Mouse (Mus musculus) brain, adult 2 months (tissue): ENCODE measurements at regions not wholly inside any gene's neighbourhood (a gene's known extent, or its start where the extent isn't known, plus 50 kb on each side); places are given as distances from the start of the nearest gene placed in this dataset.
"Not testable (repeated sequence)": the region's sequence is repeated elsewhere in the genome, so short reads cannot be mapped to it uniquely, and the experiment has no call there.

Source experiments
- DNase-seq: peaks from one replicate; pipeline ENCODE4 v3.0.0; 2011; ENCODE audit warnings: low read depth, low spot score

DNA sequence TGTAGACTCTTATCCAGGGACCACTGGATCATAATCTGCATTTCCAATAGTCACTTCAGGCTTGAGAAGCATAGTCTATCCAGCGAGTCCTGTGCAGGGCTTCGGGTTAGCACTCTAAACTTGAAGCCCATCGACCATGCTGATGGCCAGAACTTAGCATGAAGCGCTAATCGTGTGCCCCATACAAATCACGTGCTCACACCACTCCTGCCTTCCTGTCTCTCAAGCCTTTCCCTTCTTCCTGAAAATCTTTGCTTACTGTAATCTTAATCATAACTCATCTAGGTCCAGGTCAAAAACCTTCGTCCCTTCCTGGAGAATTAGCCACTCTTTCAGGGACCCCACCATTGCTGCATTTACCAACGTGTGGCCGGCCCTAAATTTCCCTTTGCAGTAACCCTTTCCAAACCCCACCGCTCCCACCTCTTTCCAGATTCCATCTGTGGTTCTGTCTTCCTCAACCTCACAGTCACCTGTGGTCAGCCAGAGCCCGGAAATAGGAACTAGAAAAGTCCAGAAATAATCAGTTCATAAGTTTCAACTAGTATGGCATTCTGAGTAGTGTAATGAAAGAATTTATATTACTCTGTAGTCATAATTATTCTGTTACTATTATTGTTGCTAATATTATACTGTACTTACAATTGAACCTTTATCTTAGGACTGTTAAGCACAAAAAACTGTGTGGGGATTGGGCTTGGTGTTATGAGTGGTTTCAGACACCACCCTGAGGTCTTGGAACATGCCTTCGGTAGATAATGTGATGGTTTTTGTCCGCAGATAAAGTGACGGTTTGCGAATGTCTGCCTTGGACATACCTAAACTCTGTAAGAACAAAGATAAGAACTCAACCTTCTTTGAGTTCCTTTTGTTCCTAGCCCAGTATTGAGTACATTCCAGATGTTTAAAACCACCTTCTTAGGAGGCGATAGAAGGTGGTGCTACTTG is 57.3 kb upstream of the Slc1a3 start:
- DNase-seq = no peak

- DNase-seq = not testable (repeated sequence)
Observed at GRCm38 (mm10) chr15:8766208-8766607, 55.6 kb upstream of the Slc1a3 start.

DNA sequence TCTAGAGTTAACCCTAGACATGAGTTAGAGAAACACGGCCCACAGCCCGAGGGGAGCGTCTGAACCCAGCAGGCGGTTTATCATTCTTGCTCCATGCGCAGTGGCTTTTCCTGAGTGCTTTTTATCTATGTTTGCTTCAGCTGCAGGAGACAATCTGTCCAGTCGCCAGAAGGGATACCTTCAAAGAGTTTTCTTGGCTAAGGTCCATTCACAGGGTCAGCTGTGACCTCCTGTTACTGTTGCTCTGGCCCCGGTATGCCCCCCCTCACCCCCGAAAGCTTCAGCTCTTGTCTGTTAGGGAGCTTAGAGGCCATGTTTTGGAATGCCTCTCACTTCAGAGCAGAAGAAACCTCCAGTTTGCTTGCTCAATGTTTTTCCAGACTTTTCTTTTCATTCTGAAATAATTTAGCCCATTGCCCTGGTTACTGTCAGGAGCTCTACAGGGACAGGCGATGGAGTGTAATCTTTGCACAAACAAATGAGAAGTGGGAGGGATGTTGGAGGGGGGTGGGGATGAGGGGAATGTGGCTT is 51.2 kb upstream of the Slc1a3 start:
- peak; percentile 21 for DNase-seq

DNA sequence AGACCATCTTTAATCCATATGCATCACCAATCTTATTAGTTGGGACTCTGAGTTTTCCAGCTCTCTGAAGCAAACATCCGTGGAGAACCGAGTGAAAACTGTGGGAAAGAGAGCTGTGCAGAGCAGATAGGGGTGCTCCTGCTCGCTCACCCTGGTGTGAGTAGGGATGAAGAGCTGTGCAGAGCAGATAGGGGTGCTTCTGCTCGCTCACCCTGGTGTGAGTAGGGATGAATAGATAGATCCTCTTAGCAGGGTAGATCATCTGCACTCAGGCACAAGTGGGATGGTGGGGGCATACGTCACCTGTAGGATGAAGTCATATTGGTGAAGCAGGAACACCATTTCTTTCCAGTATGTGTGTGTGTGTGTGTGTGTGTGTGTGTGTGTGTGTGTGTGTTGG is 50.6 kb upstream of the Slc1a3 start:
- DNase-seq = no peak
